Mouse (Mus musculus) embryonic fibroblast, embryonic 13.5 days (primary cell): ENCODE data around the gene Ccnyl1. TPM values are rescaled to one million over a fixed set of nuclear protein-coding genes. Genes with fewer than 3 reads are reported as not detected.

ENCODE experiments used
- H3K27ac ChIP-seq: 2 replicates; pipeline ENCODE4 v1.5.1; 2012; ENCODE audit warnings: low read length, control low read depth, inconsistent platforms; ENCODE audit not compliant: insufficient read depth
- H3K4me1 ChIP-seq: 2 replicates; pipeline ENCODE4 v1.6.1; 2011; ENCODE audit warnings: low read length; ENCODE audit not compliant: control insufficient read depth, insufficient read depth
- H3K4me3 ChIP-seq: 2 replicates; pipeline ENCODE4 v1.5.1; 2011; ENCODE audit warnings: mild to moderate bottlenecking, control low read depth, low read length; ENCODE audit not compliant: insufficient read depth
- CTCF ChIP-seq: IDR thresholded peaks from 2 replicates; pipeline ENCODE4 v1.5.1; 2011; ENCODE audit warnings: mild to moderate bottlenecking, control low read depth, low read length, moderate library complexity, borderline replicate concordance; ENCODE audit not compliant: insufficient read depth
- POLR2A ChIP-seq: IDR thresholded peaks from 2 replicates; pipeline ENCODE4 v1.6.1; 2011; ENCODE audit warnings: low read depth, mild to moderate bottlenecking, control low read depth, low read length, moderate library complexity
- polyA plus RNA-seq: library from polyadenylated mRNA; stranded (reverse); fragments of >200 nt; gene quantifications from 2 replicates; pipeline ENCODE4 v1.2.4, GENCODE M21; 2011; ENCODE audit warnings: low read depth; ENCODE audit not compliant: missing spikeins, insufficient read length

Ccnyl1 gene
- polyA plus RNA-seq, 1 experiment, result 67.5 TPM

DNA sequence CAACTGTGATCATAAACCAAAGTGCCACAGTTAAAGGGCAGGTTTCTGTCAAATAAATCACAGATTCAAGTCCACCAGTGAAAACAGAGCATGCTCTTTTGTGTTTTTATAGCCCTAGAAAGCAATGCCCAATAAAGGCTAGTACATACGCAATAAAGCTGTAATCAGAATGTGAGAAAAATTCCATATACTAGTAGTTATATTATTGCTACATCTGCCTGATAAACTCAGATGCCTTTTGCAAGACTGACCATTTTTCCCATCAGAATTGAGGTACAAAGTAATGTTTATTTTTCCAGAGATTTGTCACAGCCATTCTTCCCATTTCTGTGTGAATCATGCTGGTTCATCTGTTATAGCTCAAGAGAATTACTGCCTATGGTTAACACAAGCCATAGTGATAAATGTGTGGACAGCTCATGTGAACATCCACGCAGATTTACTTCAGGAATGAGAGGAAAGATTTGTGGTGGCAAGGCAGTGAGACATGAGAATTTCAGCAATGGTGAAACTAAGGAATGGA is 23.1 kb upstream of the Ccnyl1 start:
- H3K4me3 ChIP-seq, result no peak overlapping the region
- TF ChIP-seq CTCF (no peak), POLR2A (no peak)
- peaks cover 9% of the 10 kb centered on the region for H3K4me1 ChIP-seq
- peak overlapping the region; percentile 86 for H3K27ac ChIP-seq

DNA sequence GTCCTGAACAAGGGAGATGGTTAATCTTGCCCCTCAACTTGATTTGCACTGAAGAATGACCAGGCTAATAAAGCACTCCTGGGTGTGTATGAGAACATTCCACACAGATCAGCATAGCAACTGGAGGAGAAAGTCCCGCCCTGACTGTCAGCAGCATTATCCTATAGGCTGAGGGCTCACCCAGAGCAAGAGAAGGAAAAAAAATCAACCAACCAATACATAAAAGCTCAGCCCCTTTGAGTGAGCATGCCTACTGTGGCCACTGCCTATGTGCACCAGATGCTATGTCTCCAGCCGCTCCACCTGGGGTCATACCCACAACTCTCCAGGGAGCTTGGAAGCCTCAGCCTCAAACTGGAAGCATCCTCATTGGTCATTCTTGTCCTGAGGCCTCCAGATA is 20.8 kb upstream of the Ccnyl1 start:
- Histone ChIP-seq H3K27ac (no peak overlapping the region), H3K4me1 (peaks cover 9% of the 10 kb centered on the region), H3K4me3 (no peak overlapping the region)
- TF ChIP-seq POLR2A (no peak), CTCF (no peak)

DNA sequence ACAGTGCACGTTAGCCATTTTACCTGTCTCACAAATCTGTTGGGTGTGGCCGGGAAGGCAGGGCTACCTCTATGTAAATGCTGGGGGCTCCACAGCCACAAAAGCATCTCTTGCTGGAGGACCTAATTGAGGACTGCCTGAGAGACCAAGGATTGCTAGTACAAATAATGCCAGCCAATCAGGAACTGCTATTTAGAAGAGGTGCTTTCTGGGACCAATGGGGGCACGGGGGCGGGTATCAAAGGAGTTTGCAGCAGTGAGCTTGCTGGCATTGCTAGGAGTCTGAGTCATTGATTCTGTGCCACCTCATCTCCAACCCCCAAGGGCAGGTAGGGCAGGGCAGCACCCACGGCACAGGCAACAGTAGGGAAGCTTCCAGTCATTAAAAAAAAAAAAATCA is 16.3 kb upstream of the Ccnyl1 start:
- Histone ChIP-seq H3K4me1 (peaks cover 4% of the 10 kb centered on the region), H3K4me3 (no peak overlapping the region), H3K27ac (no peak overlapping the region)

DNA sequence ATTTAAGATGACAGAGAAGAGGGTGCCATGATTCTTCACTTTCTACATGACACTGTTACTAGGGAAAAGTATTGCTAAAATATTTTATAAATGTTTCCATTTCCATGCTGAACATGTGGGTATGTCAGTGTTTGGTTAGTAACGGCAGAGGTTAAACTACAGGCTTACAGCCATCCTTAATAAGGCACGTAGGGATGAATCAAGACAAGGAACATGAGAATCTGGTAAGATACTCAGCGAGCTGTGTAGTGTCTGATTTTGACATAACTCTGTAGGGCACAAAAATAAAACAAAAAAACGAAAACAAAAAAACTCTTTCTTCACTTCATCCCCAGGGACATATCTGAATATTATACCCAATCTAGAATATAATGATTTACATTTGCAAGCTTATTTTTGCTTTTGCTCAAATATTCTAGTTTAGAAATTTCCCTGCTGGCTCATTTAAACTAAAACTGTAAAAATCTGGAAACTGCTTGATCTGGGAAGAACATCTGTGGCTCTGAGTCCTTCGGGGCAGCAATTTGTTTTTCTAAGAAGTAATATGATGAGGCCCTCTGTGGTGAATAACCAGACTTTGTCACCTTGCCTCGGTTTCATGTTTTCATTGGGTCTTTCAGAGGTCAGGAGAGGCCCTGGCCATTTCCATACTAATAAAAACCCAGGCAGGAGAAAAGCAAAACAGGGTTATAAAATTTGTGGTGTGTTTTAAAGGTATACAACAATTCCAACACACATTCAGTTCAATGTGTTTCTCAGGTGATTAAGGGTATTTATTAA is 14.0 kb upstream of the Ccnyl1 start:
- H3K4me3 ChIP-seq, result no peak overlapping the region
- H3K27ac ChIP-seq, result no peak overlapping the region
- no peaks in the 10 kb centered on the region; the same call in 1 of the 2 replicates for H3K4me1 ChIP-seq
- TF ChIP-seq CTCF, result no peak
- no peak for TF ChIP-seq POLR2A

More for the DNA sequence above, 16.3 kb upstream of the Ccnyl1 start:
- TF ChIP-seq POLR2A, result no peak
- no peak for TF ChIP-seq CTCF

DNA sequence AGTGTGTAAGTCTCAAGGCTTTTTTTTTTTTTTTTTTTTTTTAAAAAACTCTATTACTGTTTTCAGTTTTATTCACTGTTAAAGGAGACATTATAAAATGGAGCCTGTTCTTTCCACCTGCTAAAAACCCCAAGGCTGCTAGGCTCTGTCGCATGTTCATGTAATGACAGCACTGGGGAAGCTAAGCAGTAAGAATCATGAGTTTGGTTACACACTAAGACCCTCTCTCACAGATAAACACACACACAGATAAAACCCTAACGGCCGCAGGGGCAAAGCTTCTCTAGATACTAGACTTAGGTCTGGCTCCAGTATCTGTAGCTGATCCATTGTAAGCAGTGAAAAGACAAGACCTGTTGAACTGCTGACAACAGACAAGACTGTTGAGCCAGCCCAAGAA is 8.8 kb upstream of the Ccnyl1 start:
- H3K4me3 ChIP-seq, result no peak overlapping the region
- no peaks in the 10 kb centered on the region; the same call in 1 of the 2 replicates for H3K4me1 ChIP-seq
- TF ChIP-seq CTCF (no peak), POLR2A (no peak)
- no peak overlapping the region for H3K27ac ChIP-seq

DNA sequence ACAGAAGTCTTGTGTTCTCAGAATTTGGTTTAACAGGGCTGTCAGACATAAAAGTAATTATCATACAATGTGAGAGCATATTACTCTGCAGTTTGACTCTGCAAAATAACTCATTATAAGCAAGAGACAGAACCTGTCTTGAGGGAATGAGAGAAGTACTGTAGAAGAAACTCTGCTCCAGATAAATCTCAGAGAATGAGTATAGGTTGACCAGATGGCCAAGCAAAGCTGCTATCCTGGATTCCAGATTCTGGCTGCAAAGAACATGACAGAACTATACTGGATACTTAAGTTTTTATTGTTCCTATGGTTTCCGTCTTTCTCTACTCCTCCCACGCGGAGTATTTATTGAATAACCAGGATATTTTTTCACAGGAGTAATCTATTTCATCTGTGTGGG is 7.2 kb upstream of the Ccnyl1 start:
- TF ChIP-seq POLR2A (no peak), CTCF (no peak)
- H3K4me3 ChIP-seq, result no peak overlapping the region
- H3K27ac ChIP-seq, result no peak overlapping the region
- no peaks in the 10 kb centered on the region for H3K4me1 ChIP-seq

DNA sequence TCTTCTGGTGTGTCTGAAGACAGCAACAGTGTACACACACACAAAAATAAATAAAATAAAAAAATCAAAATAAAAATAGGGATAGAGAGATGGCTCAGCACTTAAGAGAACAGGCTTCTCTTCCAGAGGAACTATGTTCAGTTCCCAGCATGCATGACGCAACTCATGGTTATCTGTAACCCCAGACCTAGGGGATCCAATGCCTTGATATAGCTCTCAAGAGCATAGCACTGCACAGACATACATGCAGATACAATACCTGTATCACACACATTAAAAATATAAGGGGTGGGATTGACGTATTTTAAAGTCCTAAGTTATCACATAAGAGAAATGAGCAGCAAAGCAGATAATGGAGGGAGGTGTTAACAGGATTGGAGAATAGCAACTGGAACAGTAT is 5.8 kb upstream of the Ccnyl1 start:
- Histone ChIP-seq H3K4me1 (no peaks in the 10 kb centered on the region), H3K4me3 (no peak overlapping the region), H3K27ac (no peak overlapping the region)
- TF ChIP-seq POLR2A (no peak), CTCF (no peak)

DNA sequence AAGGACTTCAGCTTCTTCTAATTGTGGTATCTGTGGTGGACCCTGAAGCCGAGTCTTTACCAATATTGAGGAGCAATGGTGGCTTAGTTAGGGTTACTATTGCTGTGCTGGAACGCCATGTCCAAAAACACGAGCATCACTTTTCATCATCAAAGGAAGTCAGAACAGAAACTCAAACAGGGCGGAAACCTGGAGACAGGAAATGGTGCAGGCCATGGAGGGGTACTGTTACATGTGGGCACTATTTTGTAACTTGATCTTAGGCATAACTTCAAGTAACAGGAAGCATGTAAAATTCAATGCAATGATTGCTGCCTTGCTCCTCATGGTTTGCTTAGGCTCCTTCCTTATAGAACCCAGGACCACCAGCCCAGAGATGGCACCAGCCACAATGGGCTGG is 2.2 kb upstream of the Ccnyl1 start:
- Histone ChIP-seq H3K4me3 (no peak overlapping the region), H3K27ac (no peak overlapping the region), H3K4me1 (no peaks in the 10 kb centered on the region)
- no peak for TF ChIP-seq POLR2A
- TF ChIP-seq CTCF, result no peak

DNA sequence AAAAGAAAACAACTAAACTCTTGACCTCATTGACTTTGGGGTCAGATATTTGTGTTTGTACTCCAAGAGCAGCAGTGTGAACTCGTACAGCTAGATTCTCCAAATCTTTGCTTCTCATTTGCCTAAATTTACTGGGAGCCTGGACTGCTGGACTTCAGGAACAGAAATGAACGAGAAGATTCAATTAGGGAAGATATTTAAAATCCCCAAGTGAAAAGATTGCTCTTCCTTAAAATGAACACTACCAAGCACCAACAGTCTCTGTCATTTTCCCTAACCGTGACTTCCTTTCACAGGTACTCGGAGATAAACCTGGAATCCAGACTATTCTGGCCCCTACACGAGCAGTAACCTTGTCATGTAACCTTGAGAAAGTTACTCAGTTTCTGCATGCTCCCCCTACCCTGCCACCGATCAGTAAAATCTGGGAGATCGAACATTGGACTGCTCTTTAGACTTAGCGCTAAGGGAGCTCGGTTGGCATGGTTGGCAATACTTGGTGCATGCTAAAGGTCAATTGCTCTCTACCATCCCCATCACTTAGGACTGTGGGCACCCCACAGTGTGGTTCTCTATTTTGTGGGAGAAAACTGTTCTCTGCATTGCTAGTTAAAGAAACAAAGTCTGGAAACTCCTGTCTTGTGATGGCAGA is 568 bp upstream of the Ccnyl1 start:
- Histone ChIP-seq H3K27ac (peak overlapping the region; percentile 52; the same call in 1 of the 2 replicates), H3K4me1 (peaks cover 2% of the 10 kb centered on the region), H3K4me3 (peak overlapping the region; percentile 94)
- TF ChIP-seq CTCF, result no peak
- TF ChIP-seq POLR2A, result no peak

DNA sequence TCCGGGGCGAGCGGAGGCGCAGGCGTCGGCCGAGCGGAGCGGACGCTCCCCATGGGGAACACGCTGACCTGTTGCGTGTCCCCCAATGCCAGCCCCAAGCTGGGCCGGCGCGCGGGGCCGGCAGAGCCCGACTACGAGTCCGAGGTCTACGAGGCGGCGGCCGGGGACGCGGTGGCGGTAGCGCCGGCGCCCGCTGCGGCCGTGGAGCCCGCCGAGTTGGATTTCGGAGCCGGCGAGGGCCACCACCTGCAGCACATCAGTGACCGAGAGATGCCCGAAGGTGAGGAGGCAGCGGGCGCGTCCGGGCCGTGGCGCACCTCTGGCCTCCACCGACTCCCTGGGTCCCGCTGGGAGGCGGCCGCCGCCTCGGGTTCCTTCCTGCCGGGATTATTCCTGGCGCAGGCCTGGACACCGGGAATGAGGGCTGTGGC is 881 bp downstream of the Ccnyl1 start:
- peak overlapping the region; percentile 15; the same call in 1 of the 2 replicates for H3K27ac ChIP-seq
- TF ChIP-seq CTCF, result no peak
- TF ChIP-seq POLR2A, result no peak
- H3K4me1 ChIP-seq, result peaks cover 2% of the 10 kb centered on the region
- H3K4me3 ChIP-seq, result peak overlapping the region; percentile 95
